Mouse (Mus musculus) adrenal gland, postnatal 36 days (tissue): Measurements from ENCODE around the gene Tecpr1. TPM values are rescaled to one million over a fixed set of nuclear protein-coding genes. Genes with fewer than 3 reads are reported as not detected.
A peak's percentile ranks its signal among the peaks of the same experiment; 100 is the strongest.

Experiments used
- DNase-seq, 2 experiments: peaks; one replicate each; pipeline ENCODE4 v3.0.0; 2021; ENCODE audit warnings: mixed read lengths in 1 of 2
- total RNA-seq, 2 experiments: library from RNA; stranded (reverse); gene quantifications; 2 replicates each; pipeline ENCODE4 v1.2.3; 2021

Gene Tecpr1
- total RNA-seq, 2 experiments from 2014 or later = 92.8 to 111 TPM

DNA sequence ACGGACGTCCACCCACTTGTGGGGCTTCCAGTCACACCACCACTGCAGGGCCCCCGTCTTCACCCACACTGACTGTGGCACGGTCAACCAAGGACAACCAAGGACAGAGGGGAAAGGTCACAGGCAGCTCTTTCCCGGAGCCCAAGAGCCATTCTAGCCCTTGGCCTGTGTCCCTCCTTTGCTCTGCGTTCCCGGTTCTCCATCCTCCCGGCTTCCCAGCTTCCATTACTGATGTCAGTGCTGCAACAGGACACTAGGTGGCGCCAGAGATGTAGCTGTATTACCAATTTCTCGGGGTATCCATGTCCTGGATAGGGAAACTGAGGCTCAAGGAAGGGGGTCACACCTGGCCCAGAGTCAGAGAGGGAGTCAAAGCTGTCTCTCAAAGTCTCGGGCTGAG lies 15.9 kb downstream of the Tecpr1 start:
- peak; percentile 49 to 55 for DNase-seq

DNA sequence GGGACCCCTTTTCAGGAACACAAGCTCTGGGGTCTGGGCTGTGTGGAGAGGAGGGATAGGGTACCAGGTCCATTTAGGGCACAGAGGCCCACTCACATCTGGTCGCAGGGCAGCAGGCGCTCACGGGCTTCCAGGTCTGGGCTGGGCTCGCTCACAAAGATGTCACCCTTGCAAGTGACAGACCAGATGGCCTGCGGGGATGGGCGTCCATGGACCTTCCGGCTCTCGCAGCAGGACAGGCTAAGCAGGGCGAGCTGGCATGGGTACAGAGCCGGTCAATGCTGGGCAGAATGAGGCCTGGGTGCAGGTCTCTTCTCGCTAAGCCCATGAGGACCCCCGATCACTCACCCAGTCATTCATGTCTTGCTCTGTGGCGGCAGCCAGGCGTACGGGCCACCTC lies 17.3 kb downstream of the Tecpr1 start:
- DNase-seq = no peak

DNA sequence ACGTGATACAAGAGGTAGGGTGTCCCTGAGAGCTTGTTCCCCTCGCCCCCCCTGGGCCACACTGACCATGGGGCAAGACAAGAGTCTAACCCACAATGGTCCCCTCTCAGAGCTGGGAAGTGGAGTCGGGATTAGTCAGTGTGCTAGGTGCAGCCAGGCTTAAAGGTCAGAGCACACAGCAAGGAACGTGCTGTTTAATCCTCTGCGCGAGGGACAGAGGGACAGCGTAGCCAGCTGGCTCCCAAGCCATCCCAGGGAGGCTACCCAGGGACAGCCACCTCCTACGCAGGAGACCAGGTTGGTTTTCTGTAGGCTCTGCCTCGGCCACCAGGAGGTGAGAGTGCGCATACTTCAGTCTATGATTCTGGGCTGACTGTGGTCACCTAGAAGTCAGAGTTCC lies 18.5 kb downstream of the Tecpr1 start:
- no peak for DNase-seq

DNA sequence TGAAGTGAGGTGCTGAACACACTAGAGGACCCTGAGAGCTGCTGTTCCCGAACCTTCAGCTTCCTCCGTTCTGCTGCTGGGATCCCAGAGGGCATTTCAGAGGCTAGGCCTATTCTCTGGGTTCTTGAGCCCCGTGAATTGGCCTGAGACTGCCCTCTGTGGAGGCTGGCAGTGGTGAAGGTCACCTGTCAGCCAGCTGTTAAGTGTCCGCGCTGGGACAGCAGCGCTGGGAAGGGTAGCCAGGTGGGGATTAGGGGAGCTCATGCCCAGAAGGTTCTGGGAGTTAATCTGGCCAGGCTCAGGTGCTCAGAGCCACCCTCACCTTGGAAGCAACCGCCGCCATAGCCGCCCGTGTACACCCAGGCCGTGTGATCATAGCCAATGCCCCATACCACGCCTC lies 19.1 kb downstream of the Tecpr1 start:
- DNase-seq = peak; percentile 37 to 40

DNA sequence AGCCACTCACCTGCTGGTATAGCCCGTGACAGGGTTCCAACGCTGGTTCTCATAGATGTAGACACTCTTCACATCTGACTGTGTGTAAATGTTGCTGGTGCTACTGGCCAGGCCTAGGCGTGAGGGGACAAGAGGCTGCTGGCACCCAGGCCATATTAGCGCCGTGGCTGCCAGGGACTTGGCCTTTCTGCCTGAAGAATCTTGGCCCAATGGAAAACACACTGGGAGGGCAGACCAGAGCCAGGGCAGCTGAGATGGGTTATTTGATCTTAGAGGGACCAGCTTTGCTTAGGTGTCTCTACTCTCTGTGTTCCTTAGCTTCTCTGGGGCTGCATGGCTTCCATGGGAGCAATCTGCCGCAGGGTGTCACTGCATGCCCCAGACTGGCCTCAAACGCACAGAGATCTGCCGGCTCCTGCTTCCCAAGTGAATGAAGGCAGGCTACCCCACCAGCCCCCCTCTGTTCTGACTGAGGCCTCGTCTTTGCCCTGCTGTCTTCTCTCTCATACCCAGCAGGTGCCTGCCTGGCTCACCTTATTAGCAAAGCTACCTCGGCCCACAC lies 19.9 kb downstream of the Tecpr1 start:
- DNase-seq = no peak

DNA sequence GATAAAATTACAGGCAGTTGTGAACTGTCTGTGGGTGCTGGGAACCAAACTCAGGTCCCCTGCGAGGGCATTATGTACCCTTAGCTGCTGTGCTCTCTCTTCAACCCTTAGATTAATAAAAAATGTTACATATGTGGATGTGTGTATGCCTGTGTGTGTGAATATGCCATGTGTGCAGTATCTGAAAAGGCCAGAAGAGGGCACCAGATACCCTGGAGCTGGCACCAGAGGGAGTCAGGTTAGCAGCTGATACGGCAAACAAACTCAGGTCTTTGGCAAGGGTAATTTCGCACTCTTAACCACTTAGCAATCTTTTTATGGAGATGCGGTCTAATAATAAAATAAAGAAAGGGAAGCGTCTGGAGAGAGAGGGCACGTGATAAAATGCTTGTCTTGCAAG lies 21.0 kb downstream of the Tecpr1 start:
- DNase-seq = no peak

DNA sequence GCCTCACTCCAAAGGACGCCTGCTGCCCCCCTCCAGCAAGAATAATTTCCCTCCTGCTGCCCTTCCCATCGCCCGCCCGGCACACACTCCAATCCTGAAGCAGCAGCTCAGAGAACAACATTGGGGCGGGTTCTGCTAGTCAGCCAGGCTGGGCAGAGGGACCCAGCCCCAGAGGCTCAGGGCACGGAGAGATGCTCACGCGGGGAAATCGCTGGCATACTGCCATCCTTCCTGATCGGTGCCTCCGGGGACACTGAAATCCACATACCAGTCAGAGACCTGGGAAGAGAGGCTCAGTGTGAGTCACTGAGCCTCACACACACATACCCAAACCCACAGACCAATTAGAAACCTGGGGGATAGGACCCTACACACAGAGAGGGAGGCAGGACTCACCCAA lies 22.8 kb downstream of the Tecpr1 start:
- no peak for DNase-seq

DNA sequence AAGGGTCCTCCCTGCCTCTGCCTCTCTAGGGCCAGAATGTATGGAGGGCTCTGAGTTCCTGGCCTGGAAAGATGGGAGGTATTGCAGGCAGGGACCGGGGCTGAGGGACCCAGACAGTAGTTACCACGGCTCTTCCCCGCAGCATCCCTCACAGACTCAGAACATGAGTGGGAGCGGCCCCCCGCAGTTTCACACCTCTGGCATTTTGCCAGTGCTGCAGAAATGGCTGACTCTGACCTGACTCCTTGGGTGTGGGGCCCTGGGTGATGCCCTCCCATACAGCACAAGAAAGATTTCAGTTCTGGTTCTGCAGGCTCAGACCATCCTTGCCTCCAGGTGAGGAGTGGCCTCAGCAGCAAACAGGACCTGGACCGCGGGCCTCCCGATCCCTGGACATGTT lies 27.8 kb downstream of the Tecpr1 start:
- no peak for DNase-seq

DNA sequence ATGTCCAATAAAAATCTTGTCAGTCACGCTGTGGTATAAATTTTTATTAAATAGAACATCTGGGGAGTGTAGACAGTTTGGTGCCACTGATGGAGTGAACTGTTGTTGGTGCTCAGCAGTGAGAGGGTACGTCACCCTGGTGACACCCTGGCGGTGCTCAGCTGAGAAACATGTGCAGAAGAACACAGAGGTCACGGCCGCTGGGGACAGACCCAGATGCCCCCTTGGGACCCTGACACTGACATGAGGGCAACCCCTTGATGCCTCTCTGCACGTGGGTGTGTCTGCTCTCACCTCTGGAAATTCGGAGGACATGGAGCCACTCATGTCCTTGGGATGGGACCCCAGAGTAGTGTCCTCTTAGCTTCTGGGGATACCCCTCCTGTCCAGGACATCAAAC lies 29.0 kb downstream of the Tecpr1 start:
- no peak for DNase-seq

DNA sequence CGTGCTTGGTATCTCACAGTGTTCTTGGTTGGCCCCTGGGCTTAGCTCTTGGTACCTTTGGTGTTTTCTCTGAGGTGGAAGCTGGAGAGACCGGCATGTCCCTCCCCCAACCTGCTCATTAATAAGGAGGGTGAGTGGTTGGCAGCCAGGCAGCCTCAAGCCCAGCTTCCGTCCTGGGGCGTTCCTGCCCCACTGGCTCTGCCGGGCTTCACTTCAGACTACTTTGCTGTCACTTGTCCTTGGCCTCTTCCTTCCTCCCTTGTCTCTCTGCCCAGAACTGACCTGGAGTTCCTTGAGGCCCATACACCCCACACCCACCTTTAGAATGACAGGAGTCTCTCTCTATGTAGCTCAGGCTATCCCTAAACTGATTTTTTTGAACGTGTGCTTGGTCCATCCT lies 30.7 kb downstream of the Tecpr1 start:
- DNase-seq = no peak

DNA sequence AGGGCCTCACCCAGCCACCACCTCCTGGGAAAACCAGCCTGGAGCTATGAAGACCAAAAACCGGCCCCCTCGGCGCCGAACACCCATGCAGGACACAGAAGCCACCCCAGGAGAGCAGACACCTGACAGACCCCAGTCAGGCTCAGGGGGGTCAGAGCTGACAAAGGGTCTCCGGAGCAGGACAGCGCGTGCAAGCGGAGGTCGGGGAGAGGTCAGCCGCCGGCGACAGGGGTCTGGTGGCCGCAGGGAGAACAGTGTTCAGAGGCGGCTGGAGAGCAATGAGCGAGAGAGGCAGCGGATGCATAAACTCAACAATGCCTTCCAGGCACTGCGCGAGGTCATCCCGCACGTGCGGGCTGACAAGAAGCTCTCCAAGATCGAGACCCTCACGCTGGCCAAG lies 32.4 kb downstream of the Tecpr1 start:
- DNase-seq = no peak

DNA sequence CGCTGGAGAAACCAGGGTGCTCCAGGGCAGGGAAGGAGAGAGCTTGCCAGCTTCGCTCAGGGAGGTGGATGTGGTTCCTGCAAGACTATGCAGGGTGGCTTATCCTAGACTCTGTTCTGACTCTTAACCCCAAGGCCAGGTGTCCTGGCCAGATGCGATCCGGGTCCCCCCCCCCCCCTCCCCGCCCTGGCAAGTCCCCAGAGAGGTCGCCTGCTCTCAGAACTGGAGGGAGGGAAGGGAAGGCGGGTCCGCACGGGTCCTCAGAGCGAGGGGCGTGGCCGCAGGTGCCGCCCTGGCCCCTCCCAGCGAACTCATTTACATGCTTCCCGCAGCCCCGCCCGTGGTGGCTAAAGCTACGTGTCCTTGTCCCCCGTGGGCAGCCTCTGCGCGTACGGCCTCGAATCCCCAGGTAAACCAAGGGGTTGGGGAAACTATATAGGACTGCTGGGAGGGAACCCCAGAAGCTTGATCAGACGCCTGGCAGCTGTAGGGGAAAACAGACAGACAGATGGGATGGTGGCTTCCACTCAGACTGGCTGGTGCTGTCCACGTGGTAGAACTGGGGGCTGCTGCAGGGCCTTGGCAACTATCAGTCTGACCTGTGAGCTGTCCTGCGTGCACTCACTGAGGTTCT lies 33.3 kb downstream of the Tecpr1 start, which contains the start of gene Bhlha15:
Gene Bhlha15 (plus strand): TSS at position 337 of the 634 bp plus-strand sequence.
- DNase-seq = peak; percentile 75 to 86

DNA sequence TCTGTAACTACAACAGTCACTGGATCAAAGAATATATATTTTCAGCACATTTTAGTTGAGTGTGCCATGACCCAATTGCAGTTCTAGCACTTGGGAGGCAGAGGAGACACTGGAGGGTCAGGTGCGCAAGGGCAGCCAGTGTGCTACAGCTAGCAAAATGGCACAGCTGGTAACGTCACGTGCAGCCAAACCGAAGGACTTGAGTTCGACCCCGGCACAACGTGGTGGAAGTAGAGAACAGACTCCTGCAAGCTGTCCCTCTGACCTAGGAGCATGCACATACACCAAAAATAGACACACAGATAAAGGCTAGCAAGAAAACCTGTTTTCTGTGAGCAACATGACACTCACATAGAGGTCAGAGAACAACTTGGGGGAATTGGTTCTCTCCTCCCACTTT lies 34.1 kb downstream of the Tecpr1 start:
- no peak for DNase-seq

DNA sequence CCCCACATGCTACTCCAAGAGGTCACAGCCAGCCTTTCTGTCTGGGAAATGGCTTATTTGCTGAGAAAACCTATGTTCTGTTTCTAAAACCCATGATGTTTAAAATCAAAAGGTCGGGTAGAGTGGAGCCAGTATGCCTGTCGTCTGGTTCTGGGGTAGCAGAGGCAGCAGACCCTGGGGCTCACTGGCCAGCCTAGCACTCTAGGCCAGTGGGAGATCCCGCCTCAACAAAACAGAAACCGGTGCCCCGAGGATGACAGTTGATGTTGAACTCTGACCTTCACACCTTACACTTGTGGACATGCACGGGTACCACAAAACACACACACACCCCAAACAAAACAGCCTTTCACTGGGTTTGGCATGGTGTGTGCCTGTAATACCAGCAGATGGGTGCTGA lies 35.0 kb downstream of the Tecpr1 start:
- DNase-seq = no peak

DNA sequence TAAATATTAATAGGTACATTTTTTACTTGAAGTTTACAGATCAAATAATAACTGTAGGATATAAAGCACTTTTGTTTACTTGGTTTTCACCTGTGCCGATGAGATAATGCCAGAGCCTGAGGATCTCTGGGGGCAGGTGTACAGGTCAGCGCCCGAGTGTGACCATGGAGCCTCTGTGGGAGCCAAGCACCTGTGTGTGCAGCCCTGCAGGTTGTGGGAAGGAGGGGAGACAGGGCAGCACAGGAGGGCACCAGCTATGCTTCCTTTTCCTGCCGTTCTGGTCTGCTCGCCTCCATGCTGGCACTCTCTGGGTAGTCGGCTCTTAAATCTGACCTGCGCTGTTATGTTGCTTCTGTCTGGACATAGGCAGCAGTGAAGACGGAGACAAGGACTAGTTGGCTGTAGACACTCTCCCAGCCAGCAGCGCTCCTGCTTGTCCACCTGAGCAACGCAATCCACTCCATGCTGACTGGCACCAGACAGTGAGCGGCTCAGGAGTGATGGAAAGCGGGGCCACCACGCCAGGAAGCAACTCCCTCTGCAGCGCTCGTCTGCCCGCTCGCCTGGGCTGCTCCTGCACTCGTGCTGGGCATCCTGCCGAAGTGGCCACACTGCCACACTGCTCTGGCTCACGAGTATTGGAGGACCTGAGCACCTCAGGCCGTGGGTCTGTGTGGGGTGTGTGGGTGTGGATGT lies 38.9 kb downstream of the Tecpr1 start:
- DNase-seq = no peak

DNA sequence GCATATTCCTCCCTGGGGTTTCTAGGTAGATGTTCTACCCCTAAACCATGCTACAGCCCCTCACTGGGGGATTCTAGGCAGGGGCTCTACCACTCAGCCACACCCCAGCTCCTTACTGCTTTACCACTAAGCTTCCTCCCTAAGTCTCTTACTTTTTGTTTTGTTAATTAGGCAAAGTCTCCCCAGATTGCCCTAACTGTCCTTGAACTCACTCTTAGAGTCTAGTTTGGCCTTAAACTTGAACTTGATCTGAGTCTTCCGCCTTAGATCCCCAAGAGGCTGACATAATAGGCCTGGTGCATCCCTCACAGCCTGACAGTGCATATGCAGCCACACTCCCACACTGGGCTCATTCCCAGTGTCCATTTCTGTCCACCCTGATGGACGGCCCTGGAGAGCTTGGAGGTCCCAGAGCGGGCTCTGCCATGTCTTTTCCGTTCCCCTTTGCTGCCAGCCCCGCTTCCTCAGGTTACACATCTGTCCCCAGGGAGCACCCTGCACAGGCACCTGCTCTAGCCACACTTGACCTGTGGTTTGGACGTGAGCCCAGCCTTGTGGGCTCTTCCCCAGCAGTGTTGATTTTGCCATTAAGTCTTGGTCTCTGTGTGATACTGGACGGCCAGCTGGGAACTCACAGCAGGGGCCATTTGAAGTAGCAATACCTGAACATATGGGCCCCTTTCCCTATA lies 39.6 kb downstream of the Tecpr1 start:
- no peak for DNase-seq

DNA sequence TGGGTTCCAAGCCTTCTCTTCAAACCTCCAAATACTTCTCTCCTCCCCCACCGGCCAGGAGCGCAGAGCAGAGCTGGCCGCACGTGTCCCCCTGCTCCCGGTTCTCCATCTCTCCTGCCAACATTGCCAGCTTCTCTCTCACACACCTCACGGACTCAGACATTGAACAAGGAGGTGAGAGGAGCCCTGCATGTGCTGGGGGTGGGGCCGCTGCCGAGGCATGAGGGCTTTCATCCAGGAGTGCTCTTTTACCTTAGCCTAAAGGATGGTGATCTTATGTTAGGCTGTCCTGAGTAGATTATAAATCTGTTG lies 40.2 kb downstream of the Tecpr1 start:
- DNase-seq = no peak

DNA sequence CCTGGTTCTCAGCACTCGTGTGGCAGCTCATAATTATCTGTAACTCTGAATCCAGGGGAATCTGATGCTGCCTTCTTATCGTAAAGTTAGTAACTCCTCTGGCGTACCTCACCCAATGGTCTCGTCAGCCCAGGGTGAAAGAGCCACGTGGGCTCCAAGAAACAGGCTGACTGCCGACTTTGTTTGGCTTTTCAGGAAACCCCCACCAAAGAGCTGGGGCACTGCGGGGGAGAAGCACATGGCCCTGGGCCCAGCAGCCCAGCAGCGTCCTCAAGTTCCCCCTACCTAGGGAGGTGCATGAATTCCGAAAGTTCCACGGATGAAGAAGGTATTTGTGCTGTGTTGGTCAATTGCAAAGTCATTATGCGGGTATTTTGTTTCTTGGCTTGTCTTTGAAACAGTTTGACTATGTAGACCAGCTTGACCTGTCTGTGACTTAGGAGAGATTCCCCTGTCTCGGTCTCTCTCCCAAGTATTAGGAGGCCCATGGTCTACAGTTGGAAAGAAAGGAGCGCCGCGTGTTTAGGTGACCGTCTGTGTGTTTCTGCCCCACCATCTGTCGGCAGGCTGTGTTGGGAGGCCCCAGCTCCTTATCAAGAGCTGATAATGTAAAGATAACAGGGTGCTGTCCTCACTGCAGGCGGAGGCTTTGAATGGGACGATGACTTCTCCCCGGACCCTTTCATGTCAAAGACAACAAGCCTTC lies 40.7 kb downstream of the Tecpr1 start:
- DNase-seq = no peak

DNA sequence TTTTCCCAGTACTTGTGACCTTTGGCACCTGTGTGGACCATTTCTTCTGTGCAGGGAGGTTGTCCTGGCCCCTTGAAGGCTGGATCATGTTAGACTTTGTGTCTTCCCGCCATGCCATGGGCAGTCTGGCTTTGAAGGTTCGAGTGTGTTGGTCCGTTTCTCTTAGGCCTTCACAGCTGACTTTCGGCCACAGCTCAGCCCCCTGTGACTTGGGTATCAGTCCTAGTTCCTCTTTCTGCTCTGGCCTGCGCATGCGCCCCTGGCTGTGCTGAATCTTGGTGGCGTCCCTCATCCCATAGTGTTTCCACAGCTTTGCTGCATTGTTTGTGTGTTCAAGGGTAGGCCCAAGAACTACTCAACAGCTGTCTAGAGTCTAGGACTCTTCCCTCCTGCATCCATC lies 42.2 kb downstream of the Tecpr1 start:
- DNase-seq = no peak

DNA sequence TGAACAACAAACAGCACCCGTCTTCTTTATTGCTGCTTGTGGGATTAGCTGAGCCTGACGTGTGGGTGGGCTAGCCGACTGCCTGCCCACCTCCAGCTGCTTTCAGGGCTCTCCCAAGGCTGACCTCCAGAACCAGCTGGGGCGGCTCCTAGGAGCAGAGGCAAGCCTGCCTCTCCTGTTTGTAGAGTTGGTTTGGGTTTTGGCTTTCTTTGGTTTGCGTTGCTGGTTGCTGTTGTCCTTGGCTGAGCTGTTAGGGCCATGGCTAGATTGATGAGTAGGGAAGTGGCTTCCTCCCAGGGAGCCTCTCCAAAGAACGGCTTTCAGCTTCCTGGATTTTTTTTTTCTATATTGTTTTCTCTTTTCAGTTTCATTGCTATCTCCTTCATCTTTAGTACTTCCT lies 45.2 kb downstream of the Tecpr1 start:
- peak in 1 of 2 experiments; percentile 38 for DNase-seq

DNA sequence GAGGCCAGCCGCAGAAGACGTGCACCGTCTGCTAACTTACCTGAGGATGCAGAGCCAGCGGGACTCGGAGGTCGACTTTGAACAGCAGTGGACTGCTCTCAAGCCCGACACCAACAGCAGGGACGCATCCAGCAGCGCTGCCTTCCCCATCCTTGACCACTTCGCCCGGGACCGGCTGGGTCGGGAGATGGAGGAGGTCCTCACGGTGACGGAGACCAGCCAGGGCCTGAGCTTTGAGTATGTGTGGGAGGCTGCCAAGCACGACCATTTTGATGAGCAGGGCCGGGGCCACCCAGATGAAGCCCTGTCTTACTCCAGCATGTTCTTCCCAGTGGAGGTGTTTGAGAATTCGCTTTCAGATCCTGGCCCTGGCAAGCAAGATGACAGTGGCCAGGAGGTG lies 49.8 kb downstream of the Tecpr1 start:
- DNase-seq = no peak

DNA sequence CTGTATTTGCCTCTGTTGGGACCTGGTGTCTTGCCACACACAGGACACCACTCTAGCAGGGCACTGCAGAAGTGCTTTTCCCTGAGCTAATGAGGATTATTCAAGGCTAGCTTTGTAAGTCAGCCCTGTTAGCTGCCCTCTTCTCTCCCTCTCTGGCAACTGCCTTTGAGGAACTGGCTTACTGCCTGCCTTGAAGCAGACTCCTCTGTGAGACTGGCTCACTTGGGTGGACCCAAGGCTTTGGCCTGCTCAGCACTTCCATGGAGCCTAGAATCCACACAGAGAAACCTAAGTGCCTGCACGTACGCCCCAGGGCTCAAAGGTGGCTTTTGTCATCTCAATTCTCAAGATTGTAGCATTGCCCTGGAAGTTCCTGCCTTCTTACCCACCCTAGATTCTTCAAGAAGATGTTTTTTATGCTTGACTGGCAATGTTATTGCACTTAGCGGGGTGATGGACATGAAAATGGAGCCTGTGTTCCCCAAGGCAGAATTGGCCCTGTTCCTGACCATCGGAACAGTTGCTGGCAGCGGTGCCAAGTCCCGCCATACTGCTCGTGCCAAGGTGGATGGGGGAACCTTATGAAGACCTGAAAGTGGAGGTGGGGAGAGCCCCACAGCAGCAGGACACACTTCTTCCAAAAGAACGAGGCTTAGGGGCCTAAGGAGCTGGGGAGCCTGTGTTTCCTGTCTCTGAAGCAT lies 54.0 kb downstream of the Tecpr1 start:
- no peak for DNase-seq
